ENCODE assay signal across 9 mouse cellular contexts in the genomic region with DNA sequence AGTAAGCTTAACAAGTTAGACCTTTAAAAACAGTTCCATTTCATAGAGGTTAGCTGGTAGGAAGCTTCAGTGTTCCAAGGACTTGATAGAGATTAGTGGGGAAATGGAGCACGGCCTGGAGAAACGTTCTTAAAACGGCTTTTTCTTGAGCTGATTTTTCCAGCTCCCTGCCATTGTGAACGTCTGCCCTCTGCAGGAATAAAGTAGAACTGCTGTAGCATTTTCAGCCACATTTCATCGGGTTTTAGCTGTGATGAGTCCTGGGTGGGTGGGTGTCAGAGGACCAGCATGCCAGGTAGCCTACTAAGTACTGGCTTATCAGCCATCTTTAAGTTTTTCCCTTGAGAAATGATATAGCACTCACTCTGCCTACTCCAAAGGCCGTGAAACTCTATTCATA. TPM values are rescaled to one million over a fixed set of nuclear protein-coding genes. Genes with fewer than 3 reads are reported as not detected.
DNase-seq lines count a peak whose midpoint lies in the region; ATAC-seq lines count a peak whose summit lies in the region.
"Had no signal": no experiment of that assay in that cellular context is flagged by ENCODE, and none has a peak within 500 bp of the region (broad histone marks: within the 10 kb centered on the region; RNA-seq: fewer than 3 reads in every experiment).

No protein-coding gene starts in this region.

- intact Hi-C loops in heart, postnatal 10 days (cut with DNase I), result loop anchor here (2.0 to 10.0 kb wide), 4 partner anchors 238 to 622 kb away; no protein-coding TSS in a partner anchor

- H3K27me3 ChIP-seq in midbrain, embryonic 16.5 days (ENCODE audit: control insufficient read depth, insufficient read depth, low read depth, low read length), result no peaks in the 10 kb centered on the region
- H3K27me3 ChIP-seq: embryonic facial prominence, embryonic 13.5 days had no signal

- ATAC-seq in midbrain, embryonic 16.5 days, result peak; percentile 54

- DNase-seq in layer of hippocampus, adult 11-12 months (ENCODE audit: low spot score), result peak; percentile 72
- no peak for DNase-seq in layer of hippocampus, adult 9-11 months
- DNase-seq in MN1 (ENCODE audit: low spot score), result peak; percentile 79
- DNase-seq in embryo, embryonic 10 days (ENCODE audit: low spot score), result peak; percentile 78
- peak; percentile 42 to 71 for DNase-seq in heart, postnatal 10 days
- peak; percentile 61 for DNase-seq in layer of hippocampus, adult 9-10 months (ENCODE audit: low spot score)
- DNase-seq in spleen, postnatal 4 days (ENCODE audit: low spot score in 2 of 2), result no peak

- H3K4me1 ChIP-seq in midbrain, embryonic 16.5 days (ENCODE audit: control insufficient read depth, insufficient read depth, low read length), result no peaks in the 10 kb centered on the region

- WGBS in midbrain, embryonic 16.5 days, result 8% methylated on average over 6 of the region's 6 CpGs

- H3K4me3 ChIP-seq in midbrain, embryonic 16.5 days (ENCODE audit: low read depth, low read length), result no peak overlapping the region
- H3K4me3 ChIP-seq: embryonic facial prominence, embryonic 13.5 days had no signal

- H3K4me2 ChIP-seq in midbrain, embryonic 16.5 days (ENCODE audit: low read length), result no peak overlapping the region
- H3K4me2 ChIP-seq: embryonic facial prominence, embryonic 13.5 days had no signal

- no peaks in the 10 kb centered on the region for H3K36me3 ChIP-seq in midbrain, embryonic 16.5 days (ENCODE audit: control insufficient read depth, insufficient read depth, low read length)
- H3K36me3 ChIP-seq: embryonic facial prominence, embryonic 13.5 days had no signal

- H3K9me3 ChIP-seq in midbrain, embryonic 16.5 days (replicated peaks; ENCODE audit: control insufficient read depth, low read length, poor library complexity, severe bottlenecking), result no peaks in the 10 kb centered on the region
- H3K9me3 ChIP-seq: embryonic facial prominence, embryonic 13.5 days had no signal

- H3K9ac ChIP-seq in midbrain, embryonic 16.5 days (ENCODE audit: low read depth, low read length), result no peak overlapping the region
- H3K9ac ChIP-seq: embryonic facial prominence, embryonic 13.5 days had no signal

- no peak overlapping the region for H3K27ac ChIP-seq in midbrain, embryonic 16.5 days (ENCODE audit: low read length)
- H3K27ac ChIP-seq: embryonic facial prominence, embryonic 13.5 days had no signal

RNA-seq across cellular contexts. Expression of gene Sec16b, which starts 29.9 kb away (rescaled TPM):
- total RNA-seq in heart, postnatal 10 days (2021), result 1 to 10 TPM; 1.9 to 2.1 TPM
- 0.32 and 0.36 TPM in 2 replicates for polyA plus RNA-seq in midbrain, embryonic 16.5 days (2015; fragmentation: Nextera tagmentation; extraction: Ambion mirVana)

Comparison
In these comparisons a context has a peak if more than half of its experiments do, and no peak if none do; other contexts are left out.
1. DNase-seq: peak in layer of hippocampus, adult 11-12 months (single experiment), MN1 (single experiment), embryo, embryonic 10 days (single experiment), heart, postnatal 10 days (2 of 2) and layer of hippocampus, adult 9-10 months (single experiment); none in layer of hippocampus, adult 9-11 months (single experiment) and spleen, postnatal 4 days (0 of 2).